Mouse (Mus musculus) heart, adult 2 months (tissue): ENCODE results near the gene Klhdc9.

Source experiments
- CTCF ChIP-seq: fragments of 200-600 bp; IDR thresholded peaks from 2 replicates; pipeline ENCODE4 v1.8.1; 2022; ENCODE audit warnings: antibody characterized with exemption, mild to moderate bottlenecking, moderate library complexity
- POLR2A ChIP-seq: fragments of 200-500 bp; IDR thresholded peaks from 2 replicates; pipeline ENCODE4 v1.6.1; 2011; ENCODE audit warnings: mild to moderate bottlenecking, low read depth, low read length, control low read depth; ENCODE audit not compliant: insufficient read depth

GRCm38 (mm10) chr1:171319748-171320147 is 40.9 kb downstream of the Klhdc9 start:
- TF ChIP-seq CTCF (no peak), POLR2A (no peak)
